ENCODE assay signal across 14 mouse cellular contexts in the genomic region with DNA sequence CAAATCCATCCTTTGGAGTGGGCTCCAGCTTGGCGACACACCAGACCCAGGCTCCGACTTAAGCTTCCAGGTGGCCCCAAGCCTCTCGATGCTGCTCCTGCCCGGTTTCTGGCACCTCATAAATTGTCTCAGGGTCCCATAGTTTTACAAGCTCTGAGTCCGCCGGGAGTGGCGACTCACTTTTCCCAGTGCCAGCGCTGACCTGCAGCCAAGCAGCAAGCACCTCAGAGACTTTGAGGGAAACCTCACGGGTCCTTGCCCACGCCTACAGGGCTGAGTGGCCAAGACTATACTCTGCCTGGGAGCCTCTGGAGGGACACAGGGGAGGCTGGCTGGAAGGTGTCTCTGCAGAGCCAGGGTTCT.
"Had no signal": no experiment of that assay in that cellular context is flagged by ENCODE, and none has a peak within 500 bp of the region (broad histone marks: within the 10 kb centered on the region; RNA-seq: fewer than 3 reads in every experiment).

No protein-coding gene starts in this region.

- H3K36me3 ChIP-seq: liver, embryonic 13.5 days; lung, embryonic 15.5 days; midbrain, embryonic 13.5 days; neural tube, embryonic 15.5 days had no signal

- H3K4me2 ChIP-seq: liver, embryonic 13.5 days; lung, embryonic 15.5 days; midbrain, embryonic 13.5 days; neural tube, embryonic 15.5 days had no signal

- H3K9me3 ChIP-seq: liver, embryonic 13.5 days; lung, embryonic 15.5 days; midbrain, embryonic 13.5 days; neural tube, embryonic 15.5 days had no signal

- ATAC-seq: liver, postnatal 0 days; midbrain, embryonic 13.5 days had no signal

- H3K27ac ChIP-seq: kidney, postnatal 0 days; liver, embryonic 13.5 days; lung, embryonic 15.5 days; midbrain, embryonic 13.5 days; neural tube, embryonic 15.5 days had no signal

- DNase-seq: kidney, adult 9 months; kidney, postnatal 36 days; layer of hippocampus, adult 9-11 months; layer of hippocampus, postnatal 36 days; liver; liver, embryonic 13.5 days; liver, postnatal 0 days; thymus, adult 18-20 months; thymus, postnatal 14 days had no signal

- H3K27me3 ChIP-seq: lung, embryonic 15.5 days; midbrain, embryonic 13.5 days had no signal

- H3K4me3 ChIP-seq: liver, embryonic 13.5 days; lung, embryonic 15.5 days; midbrain, embryonic 13.5 days; myocyte; neural tube, embryonic 15.5 days had no signal

- H3K9ac ChIP-seq: liver, embryonic 13.5 days; liver, postnatal 0 days; lung, embryonic 15.5 days; midbrain, embryonic 13.5 days; neural tube, embryonic 15.5 days had no signal
